Mouse (Mus musculus): ENCODE data around the gene Myt1l. TPM values are rescaled to one million over a fixed set of nuclear protein-coding genes. Genes with fewer than 3 reads are reported as not detected.
A peak's percentile ranks its signal among the peaks of the same experiment; 100 is the strongest.

Myt1l gene
- total RNA-seq, 2 experiments from 2014 or later, result 210 to 254 TPM

- Histone ChIP-seq H3K4me3 (no peak overlapping the region), H3K27ac (peak overlapping the region; percentile 86; the same call in 1 of the 2 replicates)
- TF ChIP-seq CTCF (IDR thresholded peaks at IDR 0.05), result no peak
- peak; percentile 33 to 56 for DNase-seq (ENCODE audit: extremely low spot score in 1 of 2, low spot score in 2 of 2)
- intact Hi-C loops (cut with DNase I), result no loop called here
Observed at GRCm38 (mm10) chr12:29934120-29934581, 406.0 kb downstream of the Myt1l start.

- intact Hi-C loops (cut with DNase I), result no loop called here
- Histone ChIP-seq H3K27ac (peak within 1 kb of the TSS; percentile 92), H3K4me3 (peak within 1 kb of the TSS; percentile 69)
- DNase-seq (ENCODE audit: extremely low spot score in 1 of 2, low spot score in 2 of 2), result no peak
- no peak for TF ChIP-seq CTCF (IDR thresholded peaks at IDR 0.05)
Observed at GRCm38 (mm10) chr12:29937308-29937707, 409.1 kb downstream of the Myt1l start, which contains the start of gene Pxdn. Gene Pxdn, plus strand, starts transcription at chr12:29937608.

GRCm38 (mm10) chr12:29937851-29938375, 409.7 kb downstream of the Myt1l start:
- intact Hi-C loops (cut with DNase I), result loop anchor here (2.0 kb wide), 1 partner anchor 83 kb away; no protein-coding TSS in a partner anchor
- peak; percentile 72 to 74 for DNase-seq (ENCODE audit: extremely low spot score in 1 of 2, low spot score in 2 of 2)
- Histone ChIP-seq H3K27ac (peak overlapping the region; percentile 92), H3K4me3 (peak overlapping the region; percentile 69)
- TF ChIP-seq CTCF (IDR thresholded peaks at IDR 0.05), result no peak

GRCm38 (mm10) chr12:29938376-29939041, 410.3 kb downstream of the Myt1l start:
- peak; percentile 14 for TF ChIP-seq CTCF (IDR thresholded peaks at IDR 0.05)
- intact Hi-C loops (cut with DNase I), result loop anchor here (2.0 kb wide), 1 partner anchor 82 kb away; no protein-coding TSS in a partner anchor
- peak overlapping the region; percentile 92 for H3K27ac ChIP-seq
- peak; percentile 52 to 56 for DNase-seq (ENCODE audit: extremely low spot score in 1 of 2, low spot score in 2 of 2)
- H3K4me3 ChIP-seq, result peak overlapping the region; percentile 69

- H3K27ac ChIP-seq, result no peak overlapping the region
- DNase-seq (ENCODE audit: extremely low spot score in 1 of 2, low spot score in 2 of 2), result no peak
- no peak for TF ChIP-seq CTCF (IDR thresholded peaks at IDR 0.05)
- intact Hi-C loops (cut with DNase I), result loop anchor here (2.0 kb wide), 1 partner anchor 82 kb away; no protein-coding TSS in a partner anchor
- peak overlapping the region; percentile 69 for H3K4me3 ChIP-seq
Observed at GRCm38 (mm10) chr12:29939261-29939671, 411.1 kb downstream of the Myt1l start.

GRCm38 (mm10) chr12:29942435-29942834, 414.3 kb downstream of the Myt1l start:
- TF ChIP-seq CTCF (IDR thresholded peaks at IDR 0.05), result no peak
- Histone ChIP-seq H3K4me3 (no peak overlapping the region), H3K27ac (no peak overlapping the region)
- DNase-seq (ENCODE audit: extremely low spot score in 1 of 2, low spot score in 2 of 2), result no peak
- intact Hi-C loops (cut with DNase I), result no loop called here

- intact Hi-C loops (cut with DNase I), result no loop called here
- TF ChIP-seq CTCF (IDR thresholded peaks at IDR 0.05), result no peak
- H3K27ac ChIP-seq, result no peak overlapping the region
- H3K4me3 ChIP-seq, result no peak overlapping the region
- no peak for DNase-seq (ENCODE audit: extremely low spot score in 1 of 2, low spot score in 2 of 2)
Observed at GRCm38 (mm10) chr12:29944650-29945049, 416.5 kb downstream of the Myt1l start.

GRCm38 (mm10) chr12:29945182-29945743, 417.1 kb downstream of the Myt1l start:
- intact Hi-C loops (cut with DNase I), result no loop called here
- DNase-seq (ENCODE audit: extremely low spot score in 1 of 2, low spot score in 2 of 2), result no peak
- TF ChIP-seq CTCF (IDR thresholded peaks at IDR 0.05), result no peak
- no peak overlapping the region for H3K4me3 ChIP-seq
- no peak overlapping the region for H3K27ac ChIP-seq

- Histone ChIP-seq H3K4me3 (no peak overlapping the region), H3K27ac (no peak overlapping the region)
- intact Hi-C loops (cut with DNase I), result no loop called here
- no peak for DNase-seq (ENCODE audit: extremely low spot score in 1 of 2, low spot score in 2 of 2)
- no peak for TF ChIP-seq CTCF (IDR thresholded peaks at IDR 0.05)
Observed at GRCm38 (mm10) chr12:29951043-29951442, 422.9 kb downstream of the Myt1l start.

- Histone ChIP-seq H3K27ac (no peak overlapping the region), H3K4me3 (no peak overlapping the region)
- TF ChIP-seq CTCF (IDR thresholded peaks at IDR 0.05), result no peak
- intact Hi-C loops (cut with DNase I), result no loop called here
- DNase-seq (ENCODE audit: extremely low spot score in 1 of 2, low spot score in 2 of 2), result no peak
Observed at GRCm38 (mm10) chr12:29951485-29951884, 423.3 kb downstream of the Myt1l start.

- H3K4me3 ChIP-seq, result no peak overlapping the region
- intact Hi-C loops (cut with DNase I), result no loop called here
- no peak for DNase-seq (ENCODE audit: extremely low spot score in 1 of 2, low spot score in 2 of 2)
- no peak for TF ChIP-seq CTCF (IDR thresholded peaks at IDR 0.05)
- no peak overlapping the region for H3K27ac ChIP-seq
Observed at GRCm38 (mm10) chr12:29952102-29952501, 423.9 kb downstream of the Myt1l start.

- intact Hi-C loops (cut with DNase I), result no loop called here
- Histone ChIP-seq H3K27ac (no peak overlapping the region), H3K4me3 (no peak overlapping the region)
- no peak for TF ChIP-seq CTCF (IDR thresholded peaks at IDR 0.05)
- no peak for DNase-seq (ENCODE audit: extremely low spot score in 1 of 2, low spot score in 2 of 2)
Observed at GRCm38 (mm10) chr12:29953999-29954398, 425.8 kb downstream of the Myt1l start.

Measured in left cerebral cortex, adult 2 months (tissue).